Mouse (Mus musculus): ENCODE results near the gene Npas2. TPM values are rescaled to one million over a fixed set of nuclear protein-coding genes. Genes with fewer than 3 reads are reported as not detected.

Gene Npas2
- polyA plus RNA-seq, 1 experiment, result 0.75 TPM

DNA sequence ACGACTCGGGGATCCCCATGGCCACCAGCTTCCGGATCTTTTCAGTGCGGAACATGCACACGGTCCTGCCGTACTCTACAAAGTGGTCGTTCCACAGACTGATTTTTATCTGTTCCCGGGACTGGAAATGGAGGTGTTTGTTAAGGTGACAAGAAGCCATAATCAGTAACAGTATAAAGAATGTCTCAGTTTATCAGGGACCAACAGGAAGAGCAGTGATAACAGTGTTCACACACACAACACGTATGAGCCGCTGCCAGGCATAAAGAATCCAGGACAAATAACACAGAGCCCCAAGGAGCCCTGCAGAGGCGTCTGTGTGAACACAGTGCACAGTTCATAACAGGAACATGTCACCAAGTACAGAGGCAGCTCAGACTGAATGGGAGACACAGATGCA, 195.8 kb downstream of the Npas2 start:
- Histone ChIP-seq H3K27me3 (ENCODE audit: control insufficient read depth, insufficient read depth, low read length, poor library complexity, severe bottlenecking) (no peaks in the 10 kb centered on the region), H3K4me1 (ENCODE audit: control insufficient read depth, insufficient read depth, low read length) (no peaks in the 10 kb centered on the region), H3K4me3 (ENCODE audit: low read depth, low read length) (no peak overlapping the region), H3K9ac (ENCODE audit: low read depth, poor library complexity, severe bottlenecking) (no peak overlapping the region), H3K36me3 (ENCODE audit: control insufficient read depth, insufficient read depth, low read length, poor library complexity, severe bottlenecking) (no peaks in the 10 kb centered on the region), H3K9me3 (replicated peaks; ENCODE audit: control insufficient read depth, insufficient read depth, low read length, poor library complexity, severe bottlenecking) (no peaks in the 10 kb centered on the region), H3K27ac (ENCODE audit: insufficient read depth, low read length) (no peak overlapping the region)
- TF ChIP-seq CTCF (IDR thresholded peaks at IDR 0.05; ENCODE audit: low read depth, low read length) (no peak), EP300 (IDR thresholded peaks at IDR 0.05; ENCODE audit: insufficient read depth, low read depth, low read length) (no peak), POLR2A (IDR thresholded peaks at IDR 0.05; ENCODE audit: insufficient read depth, low read length) (no peak)

DNA sequence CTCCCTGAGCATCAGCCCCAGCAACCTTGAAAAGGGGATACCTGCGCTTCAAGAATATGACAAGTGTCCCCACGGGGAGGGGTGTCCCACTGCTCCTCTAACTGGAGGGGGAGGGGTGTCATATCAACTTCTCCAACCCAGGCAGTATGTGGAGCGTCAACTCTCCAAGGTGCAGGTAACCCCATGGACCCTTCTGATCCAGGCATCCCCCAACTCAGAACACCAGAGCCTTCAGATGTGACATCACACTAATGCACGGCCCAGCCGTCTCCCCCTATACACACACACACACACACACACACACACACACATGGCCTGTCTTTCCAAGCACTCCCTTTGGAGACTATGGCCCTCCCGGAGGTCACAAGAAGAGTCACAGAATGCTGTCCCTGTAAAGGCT, 198.1 kb downstream of the Npas2 start:
- H3K9ac ChIP-seq (ENCODE audit: low read depth, poor library complexity, severe bottlenecking), result no peak overlapping the region
- H3K9me3 ChIP-seq (replicated peaks; ENCODE audit: control insufficient read depth, insufficient read depth, low read length, poor library complexity, severe bottlenecking), result no peaks in the 10 kb centered on the region
- H3K27ac ChIP-seq (ENCODE audit: insufficient read depth, low read length), result no peak overlapping the region
- no peak overlapping the region for H3K4me3 ChIP-seq (ENCODE audit: low read depth, low read length)
- H3K36me3 ChIP-seq (ENCODE audit: control insufficient read depth, insufficient read depth, low read length, poor library complexity, severe bottlenecking), result no peaks in the 10 kb centered on the region
- H3K4me1 ChIP-seq (ENCODE audit: control insufficient read depth, insufficient read depth, low read length), result no peaks in the 10 kb centered on the region
- no peaks in the 10 kb centered on the region for H3K27me3 ChIP-seq (ENCODE audit: control insufficient read depth, insufficient read depth, low read length, poor library complexity, severe bottlenecking)
- TF ChIP-seq EP300 (IDR thresholded peaks at IDR 0.05; ENCODE audit: insufficient read depth, low read depth, low read length), result no peak
- no peak for TF ChIP-seq POLR2A (IDR thresholded peaks at IDR 0.05; ENCODE audit: insufficient read depth, low read length)
- TF ChIP-seq CTCF (IDR thresholded peaks at IDR 0.05; ENCODE audit: low read depth, low read length), result no peak

DNA sequence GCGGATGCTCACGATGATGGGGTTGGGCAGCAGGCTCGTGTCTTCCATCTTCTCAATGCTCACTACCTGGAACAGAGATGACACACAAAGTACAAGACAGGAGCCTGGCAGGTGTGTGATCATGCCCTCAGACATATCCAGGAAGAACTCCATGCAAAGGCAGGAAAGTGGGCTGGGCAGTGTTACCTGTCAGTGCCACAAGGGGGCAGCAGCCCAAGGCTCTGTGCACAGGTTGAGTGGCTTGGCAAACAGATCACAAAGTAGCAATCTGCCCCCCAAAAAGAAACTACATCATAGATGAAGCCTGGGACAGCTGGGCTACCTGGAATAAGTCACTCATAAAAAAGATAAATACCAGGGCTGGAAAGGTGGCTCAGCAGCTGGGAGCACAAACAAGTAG, 198.7 kb downstream of the Npas2 start:
- TF ChIP-seq CTCF (IDR thresholded peaks at IDR 0.05; ENCODE audit: low read depth, low read length) (peak; percentile 98), POLR2A (IDR thresholded peaks at IDR 0.05; ENCODE audit: insufficient read depth, low read length) (no peak), EP300 (IDR thresholded peaks at IDR 0.05; ENCODE audit: insufficient read depth, low read depth, low read length) (no peak)
- no peaks in the 10 kb centered on the region for H3K36me3 ChIP-seq (ENCODE audit: control insufficient read depth, insufficient read depth, low read length, poor library complexity, severe bottlenecking)
- no peaks in the 10 kb centered on the region for H3K9me3 ChIP-seq (replicated peaks; ENCODE audit: control insufficient read depth, insufficient read depth, low read length, poor library complexity, severe bottlenecking)
- H3K4me3 ChIP-seq (ENCODE audit: low read depth, low read length), result no peak overlapping the region
- no peak overlapping the region for H3K27ac ChIP-seq (ENCODE audit: insufficient read depth, low read length)
- H3K9ac ChIP-seq (ENCODE audit: low read depth, poor library complexity, severe bottlenecking), result no peak overlapping the region
- no peaks in the 10 kb centered on the region for H3K4me1 ChIP-seq (ENCODE audit: control insufficient read depth, insufficient read depth, low read length)
- no peaks in the 10 kb centered on the region for H3K27me3 ChIP-seq (ENCODE audit: control insufficient read depth, insufficient read depth, low read length, poor library complexity, severe bottlenecking)

DNA sequence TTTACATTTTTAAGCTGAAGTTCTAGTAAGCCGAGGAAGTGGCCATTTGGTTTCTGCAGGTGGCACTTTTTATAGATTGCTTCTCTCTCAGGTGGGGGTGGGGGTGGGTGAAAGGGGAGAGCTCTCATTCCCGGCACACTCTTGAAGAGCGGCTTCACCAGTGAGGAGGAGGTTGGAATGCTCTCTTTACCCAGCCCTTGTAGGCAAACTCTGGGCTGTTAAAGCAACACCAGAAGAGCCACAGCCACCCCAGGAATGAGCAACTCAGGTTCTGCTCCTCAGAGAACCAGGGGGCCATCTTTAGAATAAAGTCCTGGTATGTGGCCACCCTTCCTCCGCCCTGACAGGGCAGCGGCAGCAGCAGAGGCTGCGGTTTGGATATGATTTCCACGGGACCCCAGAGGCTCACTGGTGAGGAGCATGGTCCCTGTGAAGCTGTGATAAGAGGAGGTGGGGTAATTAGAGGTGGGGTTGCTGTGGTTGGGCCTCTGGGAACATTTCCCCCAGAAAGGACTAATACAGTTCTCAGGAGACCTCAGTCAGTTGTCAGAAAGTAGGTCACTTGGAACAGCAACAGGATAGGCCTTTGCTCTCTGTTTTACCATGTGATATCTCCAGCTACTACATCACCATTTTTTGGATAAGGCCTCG, 199.8 kb downstream of the Npas2 start:
- no peaks in the 10 kb centered on the region for H3K36me3 ChIP-seq (ENCODE audit: control insufficient read depth, insufficient read depth, low read length, poor library complexity, severe bottlenecking)
- no peak overlapping the region for H3K9ac ChIP-seq (ENCODE audit: low read depth, poor library complexity, severe bottlenecking)
- no peak overlapping the region for H3K4me3 ChIP-seq (ENCODE audit: low read depth, low read length)
- no peaks in the 10 kb centered on the region for H3K27me3 ChIP-seq (ENCODE audit: control insufficient read depth, insufficient read depth, low read length, poor library complexity, severe bottlenecking)
- no peaks in the 10 kb centered on the region for H3K4me1 ChIP-seq (ENCODE audit: control insufficient read depth, insufficient read depth, low read length)
- no peak for TF ChIP-seq POLR2A (IDR thresholded peaks at IDR 0.05; ENCODE audit: insufficient read depth, low read length)
- TF ChIP-seq CTCF (IDR thresholded peaks at IDR 0.05; ENCODE audit: low read depth, low read length), result no peak
- TF ChIP-seq EP300 (IDR thresholded peaks at IDR 0.05; ENCODE audit: insufficient read depth, low read depth, low read length), result no peak
- H3K9me3 ChIP-seq (replicated peaks; ENCODE audit: control insufficient read depth, insufficient read depth, low read length, poor library complexity, severe bottlenecking), result no peaks in the 10 kb centered on the region
- H3K27ac ChIP-seq (ENCODE audit: insufficient read depth, low read length), result no peak overlapping the region

DNA sequence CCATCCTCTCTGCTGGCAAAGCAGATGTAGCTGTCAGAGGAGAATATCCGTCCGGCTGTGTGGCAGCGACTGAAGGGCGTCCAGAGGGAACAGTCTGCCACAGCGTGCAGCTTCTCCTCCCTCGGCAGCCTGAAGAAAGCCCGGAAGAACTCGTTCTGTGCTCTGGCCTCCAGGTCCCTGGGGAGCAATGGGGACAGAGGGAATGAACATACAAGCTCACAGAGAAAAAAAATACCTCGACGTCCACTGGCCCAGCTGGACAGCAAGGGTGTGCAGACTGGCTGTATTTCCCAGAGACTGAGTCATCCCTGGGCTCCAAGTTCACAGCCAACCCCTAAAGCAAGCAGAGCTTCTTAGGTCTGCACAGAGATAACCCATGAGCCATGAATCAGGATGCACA, 200.6 kb downstream of the Npas2 start:
- TF ChIP-seq POLR2A (IDR thresholded peaks at IDR 0.05; ENCODE audit: insufficient read depth, low read length) (no peak), EP300 (IDR thresholded peaks at IDR 0.05; ENCODE audit: insufficient read depth, low read depth, low read length) (no peak), CTCF (IDR thresholded peaks at IDR 0.05; ENCODE audit: low read depth, low read length) (no peak)
- Histone ChIP-seq H3K9ac (ENCODE audit: low read depth, poor library complexity, severe bottlenecking) (no peak overlapping the region), H3K4me3 (ENCODE audit: low read depth, low read length) (no peak overlapping the region), H3K9me3 (replicated peaks; ENCODE audit: control insufficient read depth, insufficient read depth, low read length, poor library complexity, severe bottlenecking) (no peaks in the 10 kb centered on the region), H3K4me1 (ENCODE audit: control insufficient read depth, insufficient read depth, low read length) (no peaks in the 10 kb centered on the region), H3K27me3 (ENCODE audit: control insufficient read depth, insufficient read depth, low read length, poor library complexity, severe bottlenecking) (no peaks in the 10 kb centered on the region), H3K27ac (ENCODE audit: insufficient read depth, low read length) (no peak overlapping the region), H3K36me3 (ENCODE audit: control insufficient read depth, insufficient read depth, low read length, poor library complexity, severe bottlenecking) (no peaks in the 10 kb centered on the region)

DNA sequence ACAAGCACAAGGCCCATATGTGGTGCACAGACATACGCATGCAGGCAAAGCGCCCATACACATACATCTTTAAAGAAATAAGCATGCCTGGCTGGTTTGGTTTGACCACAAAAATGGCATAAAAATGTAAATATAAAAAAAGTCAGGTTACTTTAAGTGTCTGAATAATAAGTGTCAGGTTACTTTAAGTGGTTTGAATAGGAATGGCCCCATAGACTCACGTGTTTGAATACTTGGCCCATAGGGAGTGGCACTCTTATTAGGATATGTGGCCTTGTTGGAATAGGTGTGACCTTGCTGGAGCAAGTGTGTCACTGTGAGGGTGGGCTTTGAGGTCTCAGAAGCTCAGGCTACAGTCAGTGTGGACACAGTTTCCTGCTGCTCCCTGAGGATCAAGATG, 201.1 kb downstream of the Npas2 start:
- no peak overlapping the region for H3K4me3 ChIP-seq (ENCODE audit: low read depth, low read length)
- no peaks in the 10 kb centered on the region for H3K36me3 ChIP-seq (ENCODE audit: control insufficient read depth, insufficient read depth, low read length, poor library complexity, severe bottlenecking)
- TF ChIP-seq CTCF (IDR thresholded peaks at IDR 0.05; ENCODE audit: low read depth, low read length), result no peak
- TF ChIP-seq POLR2A (IDR thresholded peaks at IDR 0.05; ENCODE audit: insufficient read depth, low read length), result no peak
- TF ChIP-seq EP300 (IDR thresholded peaks at IDR 0.05; ENCODE audit: insufficient read depth, low read depth, low read length), result no peak
- H3K4me1 ChIP-seq (ENCODE audit: control insufficient read depth, insufficient read depth, low read length), result no peaks in the 10 kb centered on the region
- no peak overlapping the region for H3K27ac ChIP-seq (ENCODE audit: insufficient read depth, low read length)
- no peak overlapping the region for H3K9ac ChIP-seq (ENCODE audit: low read depth, poor library complexity, severe bottlenecking)
- H3K9me3 ChIP-seq (replicated peaks; ENCODE audit: control insufficient read depth, insufficient read depth, low read length, poor library complexity, severe bottlenecking), result no peaks in the 10 kb centered on the region
- no peaks in the 10 kb centered on the region for H3K27me3 ChIP-seq (ENCODE audit: control insufficient read depth, insufficient read depth, low read length, poor library complexity, severe bottlenecking)

Data from ES-Bruce4 (cell line).